Mouse (Mus musculus): ENCODE results near the gene Elmo1. TPM values are rescaled to one million over a fixed set of nuclear protein-coding genes. Genes with fewer than 3 reads are reported as not detected.

Gene Elmo1
- polyA plus RNA-seq, 1 experiment from 2014 or later = 49.5 TPM

DNA sequence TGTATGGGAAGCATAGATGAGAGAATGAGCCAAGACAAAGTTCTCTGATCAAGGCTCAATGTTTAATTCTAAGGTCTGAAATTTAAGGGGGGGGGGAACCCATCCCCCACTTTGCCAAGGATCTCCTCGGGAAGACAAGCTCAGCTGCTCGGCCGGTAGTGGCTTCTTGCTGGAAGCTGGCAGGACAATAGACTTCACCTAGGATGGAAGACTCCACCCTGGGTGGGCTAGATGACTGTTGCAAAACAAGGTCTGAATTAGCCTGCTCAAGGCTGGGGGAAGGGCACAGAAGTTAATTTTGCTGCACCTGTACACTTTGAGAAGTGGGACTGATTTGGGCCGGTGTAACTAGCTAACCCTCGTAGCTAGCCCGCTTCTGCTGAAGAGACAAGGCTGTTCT lies 25.6 kb downstream of the Elmo1 start:
- Histone ChIP-seq H3K27ac (ENCODE audit: low read depth, low read length) (no peak overlapping the region), H3K9ac (replicated peaks; ENCODE audit: low read depth, low read length) (no peak overlapping the region), H3K4me3 (ENCODE audit: low read depth, low read length) (no peak overlapping the region), H3K9me3 (ENCODE audit: control insufficient read depth, low read length) (no peaks in the 10 kb centered on the region), H3K4me1 (ENCODE audit: control insufficient read depth, insufficient read depth, low read length) (no peaks in the 10 kb centered on the region), H3K4me2 (ENCODE audit: low read depth, low read length) (no peak overlapping the region), H3K27me3 (ENCODE audit: control insufficient read depth, insufficient read depth, low read length) (no peaks in the 10 kb centered on the region), H3K36me3 (ENCODE audit: control insufficient read depth, insufficient read depth, low read length) (no peaks in the 10 kb centered on the region)
- ATAC-seq (ENCODE audit: low read depth) = no peak
- 41% methylated on average over 6 of the region's 6 CpGs for WGBS

DNA sequence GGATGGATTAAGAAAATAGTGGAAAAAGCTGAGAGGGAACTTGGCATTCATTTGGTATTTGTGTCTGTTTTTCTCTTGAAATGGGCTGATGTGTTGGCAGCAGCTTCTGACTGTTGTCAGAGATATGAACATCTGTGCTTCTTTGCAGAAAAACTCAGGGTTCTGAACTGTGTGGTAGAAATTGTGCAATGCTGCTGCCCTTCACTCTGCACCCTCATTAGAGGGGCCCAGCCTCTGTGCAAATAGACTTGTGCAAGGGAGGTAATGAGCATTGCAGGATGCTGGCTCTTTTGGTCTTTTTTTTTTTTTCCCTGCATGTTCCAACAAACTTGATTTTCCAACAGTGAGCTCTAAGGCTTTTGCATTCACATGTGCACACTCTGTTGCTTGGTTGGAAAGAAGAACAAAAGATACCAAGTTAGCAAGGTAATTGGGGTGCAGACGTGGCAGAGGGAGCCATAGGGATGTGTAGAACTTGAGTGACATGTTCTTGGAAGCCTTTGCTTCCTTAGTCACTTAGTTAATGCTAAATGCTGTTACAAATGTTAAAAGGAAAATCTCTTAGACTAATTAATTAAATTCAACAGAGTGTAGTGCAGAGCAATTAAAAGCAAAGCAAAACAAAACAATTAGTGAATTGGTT lies 26.6 kb downstream of the Elmo1 start:
- Histone ChIP-seq H3K4me1 (ENCODE audit: control insufficient read depth, insufficient read depth, low read length) (no peaks in the 10 kb centered on the region), H3K36me3 (ENCODE audit: control insufficient read depth, insufficient read depth, low read length) (no peaks in the 10 kb centered on the region), H3K4me2 (ENCODE audit: low read depth, low read length) (no peak overlapping the region), H3K4me3 (ENCODE audit: low read depth, low read length) (no peak overlapping the region), H3K9me3 (ENCODE audit: control insufficient read depth, low read length) (no peaks in the 10 kb centered on the region), H3K27me3 (ENCODE audit: control insufficient read depth, insufficient read depth, low read length) (no peaks in the 10 kb centered on the region), H3K9ac (replicated peaks; ENCODE audit: low read depth, low read length) (no peak overlapping the region), H3K27ac (ENCODE audit: low read depth, low read length) (no peak overlapping the region)
- no peak for ATAC-seq (ENCODE audit: low read depth)
- WGBS = 46% methylated on average over 1 of the region's 1 CpGs

DNA sequence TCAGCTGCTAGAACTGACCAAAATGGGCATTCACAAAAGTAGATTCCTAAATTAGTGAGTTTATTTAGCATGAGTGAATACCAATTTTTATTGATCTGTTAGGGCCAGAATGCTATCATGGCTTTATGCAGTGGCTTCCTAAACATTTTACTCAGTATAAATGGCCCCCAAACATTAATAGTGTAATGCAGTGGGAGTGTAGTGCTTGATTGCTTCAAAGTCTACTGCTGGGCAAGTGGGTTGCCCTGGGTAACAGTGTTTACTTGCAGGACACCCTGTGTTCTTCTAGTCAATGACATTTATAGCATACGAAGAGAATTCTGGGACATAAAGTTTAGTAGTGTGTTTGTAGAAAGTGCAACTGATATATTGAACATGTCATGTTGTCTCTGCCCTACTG lies 27.3 kb downstream of the Elmo1 start:
- no peaks in the 10 kb centered on the region for H3K4me1 ChIP-seq (ENCODE audit: control insufficient read depth, insufficient read depth, low read length)
- 43% methylated on average over 1 of the region's 1 CpGs for WGBS
- H3K9ac ChIP-seq (replicated peaks; ENCODE audit: low read depth, low read length) = no peak overlapping the region
- H3K27ac ChIP-seq (ENCODE audit: low read depth, low read length) = no peak overlapping the region
- ATAC-seq (ENCODE audit: low read depth) = no peak
- H3K27me3 ChIP-seq (ENCODE audit: control insufficient read depth, insufficient read depth, low read length) = no peaks in the 10 kb centered on the region
- H3K4me2 ChIP-seq (ENCODE audit: low read depth, low read length) = no peak overlapping the region
- no peak overlapping the region for H3K4me3 ChIP-seq (ENCODE audit: low read depth, low read length)
- H3K9me3 ChIP-seq (ENCODE audit: control insufficient read depth, low read length) = no peaks in the 10 kb centered on the region
- no peaks in the 10 kb centered on the region for H3K36me3 ChIP-seq (ENCODE audit: control insufficient read depth, insufficient read depth, low read length)

DNA sequence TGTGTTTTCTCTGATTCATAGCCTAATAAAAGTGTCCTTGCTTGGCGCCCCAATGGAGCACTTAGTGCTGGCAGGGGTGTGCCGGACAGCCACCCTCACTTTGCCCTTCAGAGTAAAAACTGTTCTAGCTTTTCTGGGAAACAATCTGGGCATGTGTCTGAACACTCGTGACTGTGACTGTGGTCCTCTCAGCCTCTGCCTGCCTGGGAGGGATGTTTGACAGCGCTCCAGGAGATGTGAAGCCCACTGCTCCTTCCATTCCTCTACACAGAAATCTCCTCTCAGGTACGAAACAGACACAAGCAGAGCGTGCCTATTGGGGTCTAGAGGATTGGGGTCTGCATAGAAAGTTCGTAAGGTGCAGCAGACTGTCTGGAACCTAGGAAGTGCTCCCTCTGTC lies 28.5 kb downstream of the Elmo1 start:
- H3K9ac ChIP-seq (replicated peaks; ENCODE audit: low read depth, low read length) = no peak overlapping the region
- ATAC-seq (ENCODE audit: low read depth) = no peak
- no peak overlapping the region for H3K4me3 ChIP-seq (ENCODE audit: low read depth, low read length)
- no peak overlapping the region for H3K27ac ChIP-seq (ENCODE audit: low read depth, low read length)
- H3K4me2 ChIP-seq (ENCODE audit: low read depth, low read length) = no peak overlapping the region
- H3K27me3 ChIP-seq (ENCODE audit: control insufficient read depth, insufficient read depth, low read length) = no peaks in the 10 kb centered on the region
- H3K4me1 ChIP-seq (ENCODE audit: control insufficient read depth, insufficient read depth, low read length) = no peaks in the 10 kb centered on the region
- 88% methylated on average over 7 of the region's 7 CpGs for WGBS
- H3K36me3 ChIP-seq (ENCODE audit: control insufficient read depth, insufficient read depth, low read length) = no peaks in the 10 kb centered on the region
- no peaks in the 10 kb centered on the region for H3K9me3 ChIP-seq (ENCODE audit: control insufficient read depth, low read length)

DNA sequence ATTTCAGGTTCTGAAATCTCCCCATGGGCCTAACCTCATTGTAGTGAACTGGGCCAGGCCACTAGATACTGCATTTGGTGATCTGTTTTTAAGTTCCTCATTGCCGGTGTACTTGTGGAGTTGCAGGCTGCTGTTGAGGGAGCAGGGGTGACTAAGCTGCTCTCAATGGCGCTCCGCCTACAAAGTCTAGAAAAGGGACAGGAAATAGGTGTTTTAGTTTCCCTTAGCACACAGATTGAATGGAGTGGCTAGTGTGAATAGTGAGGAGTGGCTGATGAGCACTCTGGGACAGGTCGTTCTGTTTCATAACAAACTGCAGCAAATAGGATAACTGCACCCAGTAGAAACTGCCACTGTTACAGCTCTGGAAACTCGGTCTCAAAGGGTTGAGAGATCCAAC lies 30.3 kb downstream of the Elmo1 start:
- no peak overlapping the region for H3K9ac ChIP-seq (replicated peaks; ENCODE audit: low read depth, low read length)
- no peaks in the 10 kb centered on the region for H3K9me3 ChIP-seq (ENCODE audit: control insufficient read depth, low read length)
- H3K4me2 ChIP-seq (ENCODE audit: low read depth, low read length) = no peak overlapping the region
- H3K4me1 ChIP-seq (ENCODE audit: control insufficient read depth, insufficient read depth, low read length) = no peaks in the 10 kb centered on the region
- H3K27ac ChIP-seq (ENCODE audit: low read depth, low read length) = no peak overlapping the region
- no peak for ATAC-seq (ENCODE audit: low read depth)
- 69% methylated on average over 5 of the region's 5 CpGs for WGBS
- no peaks in the 10 kb centered on the region for H3K27me3 ChIP-seq (ENCODE audit: control insufficient read depth, insufficient read depth, low read length)
- no peaks in the 10 kb centered on the region for H3K36me3 ChIP-seq (ENCODE audit: control insufficient read depth, insufficient read depth, low read length)
- no peak overlapping the region for H3K4me3 ChIP-seq (ENCODE audit: low read depth, low read length)

DNA sequence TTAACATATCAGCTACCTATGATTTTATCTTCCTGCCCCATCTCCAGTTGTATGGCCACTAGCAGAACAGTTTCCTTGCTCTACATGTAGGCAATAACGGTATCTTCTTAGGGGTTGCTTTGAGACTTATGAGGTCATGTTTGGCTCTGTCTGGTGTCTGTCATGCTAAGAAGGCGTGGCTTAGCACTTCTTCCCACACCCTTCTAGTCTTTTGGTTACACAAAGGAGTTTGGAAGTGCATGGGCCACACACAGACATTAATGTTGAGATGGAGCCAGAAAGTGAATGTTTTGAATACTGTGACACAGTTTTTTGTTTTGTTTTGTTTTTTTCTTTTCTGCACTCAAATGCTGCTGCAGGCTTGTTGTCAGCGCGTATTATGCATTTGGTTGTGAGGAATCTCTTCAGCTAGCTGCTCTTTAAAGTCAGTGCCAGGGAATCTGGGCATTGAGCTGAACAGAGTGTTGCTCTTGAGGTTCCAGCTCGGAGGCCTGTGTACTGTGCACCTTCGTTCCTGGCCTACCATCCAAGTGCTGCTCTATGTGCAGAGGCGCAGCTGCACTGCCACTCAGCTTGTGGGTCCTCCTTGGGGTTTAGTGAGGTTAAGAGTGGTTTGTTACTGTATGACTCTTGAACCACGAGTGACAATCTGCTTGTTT lies 31.1 kb downstream of the Elmo1 start:
- no peak overlapping the region for H3K4me3 ChIP-seq (ENCODE audit: low read depth, low read length)
- no peaks in the 10 kb centered on the region for H3K4me1 ChIP-seq (ENCODE audit: control insufficient read depth, insufficient read depth, low read length)
- 84% methylated on average over 8 of the region's 8 CpGs for WGBS
- no peak overlapping the region for H3K27ac ChIP-seq (ENCODE audit: low read depth, low read length)
- H3K27me3 ChIP-seq (ENCODE audit: control insufficient read depth, insufficient read depth, low read length) = no peaks in the 10 kb centered on the region
- no peaks in the 10 kb centered on the region for H3K9me3 ChIP-seq (ENCODE audit: control insufficient read depth, low read length)
- no peak for ATAC-seq (ENCODE audit: low read depth)
- H3K9ac ChIP-seq (replicated peaks; ENCODE audit: low read depth, low read length) = no peak overlapping the region
- H3K4me2 ChIP-seq (ENCODE audit: low read depth, low read length) = no peak overlapping the region
- no peaks in the 10 kb centered on the region for H3K36me3 ChIP-seq (ENCODE audit: control insufficient read depth, insufficient read depth, low read length)

DNA sequence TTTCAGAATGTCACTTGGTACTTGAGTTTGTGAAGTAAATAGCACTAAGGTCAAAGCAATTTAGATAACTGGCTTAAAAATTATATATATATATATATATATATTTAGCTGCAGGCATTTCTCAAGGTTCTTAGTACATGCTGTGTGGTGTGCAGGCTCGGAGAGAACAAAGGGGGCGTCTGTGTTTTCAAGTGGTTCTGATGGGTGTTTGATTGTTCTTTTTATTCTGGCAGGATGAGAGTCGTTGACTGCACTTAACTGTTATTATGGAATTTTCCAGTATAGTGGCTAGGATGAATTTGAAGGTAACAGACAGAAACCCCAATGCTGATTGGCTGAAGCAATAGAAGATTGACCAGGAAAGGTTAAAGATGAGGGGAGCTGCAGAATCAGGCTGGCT lies 33.6 kb downstream of the Elmo1 start:
- Histone ChIP-seq H3K27ac (ENCODE audit: low read depth, low read length) (no peak overlapping the region), H3K4me3 (ENCODE audit: low read depth, low read length) (no peak overlapping the region), H3K9ac (replicated peaks; ENCODE audit: low read depth, low read length) (no peak overlapping the region), H3K36me3 (ENCODE audit: control insufficient read depth, insufficient read depth, low read length) (no peaks in the 10 kb centered on the region), H3K4me1 (ENCODE audit: control insufficient read depth, insufficient read depth, low read length) (no peaks in the 10 kb centered on the region), H3K27me3 (ENCODE audit: control insufficient read depth, insufficient read depth, low read length) (no peaks in the 10 kb centered on the region), H3K9me3 (ENCODE audit: control insufficient read depth, low read length) (no peaks in the 10 kb centered on the region), H3K4me2 (ENCODE audit: low read depth, low read length) (no peak overlapping the region)
- ATAC-seq (ENCODE audit: low read depth) = no peak
- WGBS = 37% methylated on average over 3 of the region's 3 CpGs

DNA sequence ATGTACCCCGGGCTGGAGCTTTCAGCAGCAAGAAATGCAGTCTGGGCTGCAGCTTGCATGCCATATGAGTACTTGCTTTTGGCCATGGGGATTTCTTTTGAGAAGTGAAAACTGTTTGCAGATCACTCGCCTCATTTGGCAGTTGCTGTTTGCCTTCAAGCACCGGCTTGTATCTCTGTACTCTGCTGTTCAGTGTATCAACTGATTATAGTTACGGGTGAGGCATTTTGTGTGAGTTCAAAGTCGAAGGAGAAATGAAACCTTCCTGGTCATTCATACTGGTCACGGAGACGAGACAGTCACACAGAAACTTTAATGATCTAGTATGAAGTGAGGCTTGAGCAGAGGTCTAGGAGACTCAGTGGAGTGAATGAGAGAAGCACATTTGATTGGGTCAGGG lies 34.6 kb downstream of the Elmo1 start:
- no peak for ATAC-seq (ENCODE audit: low read depth)
- no peak overlapping the region for H3K4me3 ChIP-seq (ENCODE audit: low read depth, low read length)
- H3K4me2 ChIP-seq (ENCODE audit: low read depth, low read length) = no peak overlapping the region
- H3K36me3 ChIP-seq (ENCODE audit: control insufficient read depth, insufficient read depth, low read length) = no peaks in the 10 kb centered on the region
- H3K9me3 ChIP-seq (ENCODE audit: control insufficient read depth, low read length) = no peaks in the 10 kb centered on the region
- no peak overlapping the region for H3K9ac ChIP-seq (replicated peaks; ENCODE audit: low read depth, low read length)
- H3K27ac ChIP-seq (ENCODE audit: low read depth, low read length) = no peak overlapping the region
- H3K4me1 ChIP-seq (ENCODE audit: control insufficient read depth, insufficient read depth, low read length) = no peaks in the 10 kb centered on the region
- H3K27me3 ChIP-seq (ENCODE audit: control insufficient read depth, insufficient read depth, low read length) = no peaks in the 10 kb centered on the region
- 71% methylated on average over 7 of the region's 7 CpGs for WGBS

DNA sequence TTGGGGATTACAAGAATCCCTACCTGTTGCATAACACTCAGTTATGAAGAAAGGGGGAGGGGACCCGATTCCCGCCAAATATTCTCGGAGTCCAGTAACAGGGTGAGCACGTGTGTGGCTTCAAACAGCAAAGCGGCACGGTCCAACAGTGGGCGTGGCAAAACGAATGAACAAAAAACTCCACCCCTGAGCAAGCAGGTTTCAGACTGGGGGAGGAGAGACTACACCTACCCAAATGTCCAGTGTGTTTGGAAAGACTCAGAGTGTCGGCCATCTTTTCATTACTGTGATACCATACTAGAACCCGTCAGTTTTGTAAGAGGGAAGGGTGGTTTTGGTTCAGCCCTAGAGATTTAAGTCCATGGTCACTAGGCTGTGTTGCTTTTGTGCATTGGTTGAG lies 35.4 kb downstream of the Elmo1 start:
- Histone ChIP-seq H3K27ac (ENCODE audit: low read depth, low read length) (no peak overlapping the region), H3K27me3 (ENCODE audit: control insufficient read depth, insufficient read depth, low read length) (no peaks in the 10 kb centered on the region), H3K4me2 (ENCODE audit: low read depth, low read length) (no peak overlapping the region), H3K9me3 (ENCODE audit: control insufficient read depth, low read length) (no peaks in the 10 kb centered on the region), H3K4me3 (ENCODE audit: low read depth, low read length) (no peak overlapping the region), H3K36me3 (ENCODE audit: control insufficient read depth, insufficient read depth, low read length) (no peaks in the 10 kb centered on the region), H3K4me1 (ENCODE audit: control insufficient read depth, insufficient read depth, low read length) (no peaks in the 10 kb centered on the region), H3K9ac (replicated peaks; ENCODE audit: low read depth, low read length) (no peak overlapping the region)
- 95% methylated on average over 10 of the region's 10 CpGs for WGBS
- no peak for ATAC-seq (ENCODE audit: low read depth)
